Mouse (Mus musculus) embryonic fibroblast, embryonic 13.5 days (primary cell): ENCODE data around the gene Mfsd14a.

Experiments
- CTCF ChIP-seq: IDR thresholded peaks from 2 replicates; pipeline ENCODE4 v1.5.1; 2011; ENCODE audit warnings: mild to moderate bottlenecking, control low read depth, low read length, moderate library complexity, borderline replicate concordance; ENCODE audit not compliant: insufficient read depth
- POLR2A ChIP-seq: IDR thresholded peaks from 2 replicates; pipeline ENCODE4 v1.6.1; 2011; ENCODE audit warnings: low read depth, mild to moderate bottlenecking, control low read depth, low read length, moderate library complexity

DNA sequence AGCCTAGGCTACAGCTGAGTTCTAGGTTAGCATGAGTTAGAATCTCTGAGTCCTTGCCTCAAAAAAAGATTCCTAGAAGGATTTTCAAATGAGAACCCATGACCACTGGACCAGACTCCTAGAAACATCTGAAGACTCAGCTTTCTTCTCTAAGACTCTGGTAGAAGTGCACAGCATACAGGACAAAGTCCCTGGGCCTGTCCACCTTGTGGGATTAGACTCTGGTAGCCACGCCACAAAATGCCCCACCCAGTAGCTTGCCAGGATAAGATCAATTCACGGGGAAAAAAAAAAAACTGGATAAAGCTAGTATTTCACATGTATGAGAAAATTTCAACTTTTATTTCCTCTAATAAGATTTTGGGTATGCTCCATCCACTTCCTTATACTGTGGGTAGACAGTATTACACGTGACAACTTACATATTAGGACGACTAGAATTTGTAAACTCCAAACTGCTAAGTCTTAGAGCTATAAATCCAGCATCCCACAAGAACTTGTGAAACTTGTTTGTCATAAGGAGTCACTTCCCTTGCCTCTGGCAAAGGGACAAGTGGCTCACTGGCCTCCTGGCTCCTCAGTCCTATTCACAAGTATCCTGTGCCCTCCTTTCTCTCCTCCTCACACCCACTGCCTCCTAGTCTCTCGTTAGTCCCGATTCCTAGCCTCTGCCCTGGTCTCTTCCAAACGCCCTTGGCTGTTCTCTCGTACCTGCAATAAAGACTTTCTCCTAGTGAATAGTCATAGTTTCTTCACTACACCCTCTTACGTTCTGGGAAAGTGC is 24.6 kb downstream of the Mfsd14a start:
- no peak for TF ChIP-seq CTCF
- no peak for TF ChIP-seq POLR2A
